Comparison of ENCODE assay signal across 7 mouse cellular contexts in genomic region chr16:5050251-5051110, GRCm38 (mm10). TPM values are rescaled to one million over a fixed set of nuclear protein-coding genes. Genes with fewer than 3 reads are reported as not detected.
DNase-seq lines count a peak whose midpoint lies in the region; ATAC-seq lines count a peak whose summit lies in the region.

No protein-coding gene starts in this region.

- peaks cover 5% of the 10 kb centered on the region; the same call in 1 of the 2 replicates for H3K36me3 ChIP-seq in limb, embryonic 11.5 days (ENCODE audit: control insufficient read depth, insufficient read depth, low read length)
- peaks cover 35% of the 10 kb centered on the region for H3K36me3 ChIP-seq in midbrain, embryonic 12.5 days

- H3K9ac ChIP-seq in limb, embryonic 11.5 days (ENCODE audit: low read length): peak overlapping the region; percentile 77
- H3K9ac ChIP-seq in midbrain, embryonic 12.5 days (replicated peaks): peak overlapping the region; percentile 91

- H3K27ac ChIP-seq in limb, embryonic 11.5 days (replicated peaks; ENCODE audit: low read depth, low read length): peak overlapping the region; percentile 85
- peak overlapping the region; percentile 98 for H3K27ac ChIP-seq in midbrain, embryonic 12.5 days (replicated peaks)

- H3K4me2 ChIP-seq in limb, embryonic 11.5 days (ENCODE audit: low read depth, severe bottlenecking): peak overlapping the region; percentile 79
- H3K4me2 ChIP-seq in midbrain, embryonic 12.5 days (replicated peaks): peak overlapping the region; percentile 98

- peaks cover 4% of the 10 kb centered on the region; the same call in 1 of the 2 replicates for H3K4me1 ChIP-seq in limb, embryonic 11.5 days (ENCODE audit: control insufficient read depth, insufficient read depth, low read length)
- H3K4me1 ChIP-seq in midbrain, embryonic 12.5 days: peaks cover 26% of the 10 kb centered on the region

- no peaks in the 10 kb centered on the region for H3K9me3 ChIP-seq in limb, embryonic 11.5 days (ENCODE audit: control insufficient read depth, low read length)
- H3K9me3 ChIP-seq in midbrain, embryonic 12.5 days: no peaks in the 10 kb centered on the region

- peak; percentile 46 for ATAC-seq in inflammation-experienced regulatory T-cells, adult 6 months
- peak; percentile 81 for ATAC-seq in limb, embryonic 11.5 days (ENCODE audit: insufficient number of reproducible peaks, low FRiP score, low TSS enrichment, low read depth)
- ATAC-seq in midbrain, embryonic 12.5 days (ENCODE audit: low FRiP score, low read depth): peak; percentile 78

- peak overlapping the region; percentile 88 for H3K4me3 ChIP-seq in limb, embryonic 11.5 days (ENCODE audit: low read depth, low read length)
- peak overlapping the region; percentile 99 for H3K4me3 ChIP-seq in midbrain, embryonic 12.5 days

- peak; percentile 76 for DNase-seq in adipocyte (ENCODE audit: low spot score)
- peak; percentile 77 for DNase-seq in cerebellum, postnatal 36 days
- peak; percentile 45 to 71 for DNase-seq in gastrocnemius, adult 8-10 months (ENCODE audit: low spot score in 2 of 2)
- peak; percentile 72 for DNase-seq in limb, embryonic 11.5 days (ENCODE audit: low spot score)
- DNase-seq in skeletal muscle tissue, adult 2 months (ENCODE audit: low read depth, low spot score): peak; percentile 70

- H3K27me3 ChIP-seq in limb, embryonic 11.5 days (ENCODE audit: control insufficient read depth, insufficient read depth, low read length): no peaks in the 10 kb centered on the region
- H3K27me3 ChIP-seq in midbrain, embryonic 12.5 days: no peaks in the 10 kb centered on the region

- under 1% methylated on average over 77 of the region's 78 CpGs for WGBS in limb, embryonic 11.5 days
- under 1% methylated on average over 75 of the region's 78 CpGs for WGBS in midbrain, embryonic 12.5 days

RNA-seq across cellular contexts. Expression of gene Ubn1, which starts 0.6 kb away (rescaled TPM):
- total RNA-seq in gastrocnemius, adult 8-10 months (2022): 10 to 100 TPM; 21.9 to 25.6 (median 23.0) TPM
- polyA plus RNA-seq in inflammation-experienced regulatory T-cells, adult 6 months (2017; shearing (Covaris generic)): 10 to 100 TPM; 29.5 to 42.1 (median 34.1) TPM
- polyA plus RNA-seq in limb, embryonic 11.5 days (2014; fragmentation: Nextera tagmentation; extraction: Ambion mirVana): 25.1 and 25.9 TPM in 2 replicates
- polyA plus RNA-seq in midbrain, embryonic 12.5 days (2016; fragmentation: Nextera tagmentation; extraction: Ambion mirVana): 26.3 and 26.6 TPM in 2 replicates

RNA-seq across cellular contexts. Expression of gene Glyr1, which starts 0.8 kb away (rescaled TPM):
- total RNA-seq in gastrocnemius, adult 8-10 months (2022): 10 to 100 TPM; 31.2 to 34.1 (median 33.6) TPM
- polyA plus RNA-seq in inflammation-experienced regulatory T-cells, adult 6 months (2017; shearing (Covaris generic)): 10 to 100 TPM; 77.6 to 91.8 (median 78.0) TPM
- polyA plus RNA-seq in limb, embryonic 11.5 days (2014; fragmentation: Nextera tagmentation; extraction: Ambion mirVana): 122 and 148 TPM in 2 replicates
- polyA plus RNA-seq in midbrain, embryonic 12.5 days (2016; fragmentation: Nextera tagmentation; extraction: Ambion mirVana): 235 and 240 TPM in 2 replicates

RNA-seq across cellular contexts. Expression of gene Rogdi, which starts 37.1 kb away (rescaled TPM):
- 1 to 10 TPM; 4.4 to 7.8 (median 6.0) TPM for total RNA-seq in gastrocnemius, adult 8-10 months (2022)
- 10 to 100 TPM; 17.7 to 32.4 (median 20.6) TPM for polyA plus RNA-seq in inflammation-experienced regulatory T-cells, adult 6 months (2017; shearing (Covaris generic))
- polyA plus RNA-seq in limb, embryonic 11.5 days (2014; fragmentation: Nextera tagmentation; extraction: Ambion mirVana): 67.7 and 70.8 TPM in 2 replicates
- 90.2 and 95.8 TPM in 2 replicates for polyA plus RNA-seq in midbrain, embryonic 12.5 days (2016; fragmentation: Nextera tagmentation; extraction: Ambion mirVana)

RNA-seq across cellular contexts. Expression of gene Smim22, which starts 43.4 kb away (rescaled TPM):
- not detected for total RNA-seq in gastrocnemius, adult 8-10 months (2022)
- polyA plus RNA-seq in inflammation-experienced regulatory T-cells, adult 6 months (2017; shearing (Covaris generic)): not detected
- polyA plus RNA-seq in limb, embryonic 11.5 days (2014; fragmentation: Nextera tagmentation; extraction: Ambion mirVana): 0.76 and 3.4 TPM in 2 replicates
- polyA plus RNA-seq in midbrain, embryonic 12.5 days (2016; fragmentation: Nextera tagmentation; extraction: Ambion mirVana): 0.98 TPM in 1 of 2 replicates, not detected in the other

RNA-seq across cellular contexts. Expression of gene Sept12, which starts 52.8 kb away (rescaled TPM):
- not detected for total RNA-seq in gastrocnemius, adult 8-10 months (2022)
- not detected for polyA plus RNA-seq in inflammation-experienced regulatory T-cells, adult 6 months (2017; shearing (Covaris generic))
- not detected in 2 replicates for polyA plus RNA-seq in limb, embryonic 11.5 days (2014; fragmentation: Nextera tagmentation; extraction: Ambion mirVana)
- polyA plus RNA-seq in midbrain, embryonic 12.5 days (2016; fragmentation: Nextera tagmentation; extraction: Ambion mirVana): not detected in 2 replicates

Comparison
In these comparisons a context has a peak if more than half of its experiments do, and no peak if none do; other contexts are left out.
1. Peak in every context shown above with its lines: DNase-seq, ATAC-seq, H3K4me3 ChIP-seq and H3K27ac ChIP-seq.